Mouse (Mus musculus) thymus, adult 2 months (tissue): ENCODE data around the gene Olfr392. TPM values are rescaled to one million over a fixed set of nuclear protein-coding genes. Genes with fewer than 3 reads are reported as not detected.

Source experiments
- DNase-seq: peaks from one replicate; pipeline ENCODE4 v3.0.0; 2021
- H3K27ac ChIP-seq: fragments of 200-500 bp; 2 replicates; pipeline ENCODE4 v1.5.1; 2012; ENCODE audit warnings: low read length, control low read depth; ENCODE audit not compliant: control insufficient read depth, insufficient read depth
- H3K27me3 ChIP-seq: fragments of 200-500 bp; 2 replicates; pipeline ENCODE4 v1.6.1; 2012; ENCODE audit warnings: mild to moderate bottlenecking, low read length, moderate library complexity, mixed read lengths; ENCODE audit not compliant: control insufficient read depth, insufficient read depth
- H3K36me3 ChIP-seq: fragments of 200-500 bp; 2 replicates; pipeline ENCODE4 v1.6.1; 2012; ENCODE audit warnings: mild to moderate bottlenecking, low read length, moderate library complexity; ENCODE audit not compliant: control insufficient read depth, insufficient read depth
- H3K4me1 ChIP-seq: fragments of 200-500 bp; replicated peaks from 2 replicates; pipeline ENCODE4 v1.6.1; 2012; ENCODE audit warnings: low read length; ENCODE audit not compliant: control insufficient read depth, insufficient read depth
- H3K4me3 ChIP-seq: fragments of 200-500 bp; 2 replicates; pipeline ENCODE4 v1.5.1; 2012; ENCODE audit warnings: mild to moderate bottlenecking, low read length, control low read depth, moderate library complexity; ENCODE audit not compliant: control insufficient read depth, insufficient read depth
- CTCF ChIP-seq: fragments of 200-500 bp; IDR thresholded peaks from 2 replicates; pipeline ENCODE4 v1.5.1; 2012; ENCODE audit warnings: mild to moderate bottlenecking, control low read depth, low read length, moderate library complexity, borderline replicate concordance; ENCODE audit not compliant: control insufficient read depth, poor library complexity, insufficient read depth; ENCODE audit errors: extremely low read depth
- POLR2A ChIP-seq: fragments of 200-500 bp; IDR thresholded peaks from 2 replicates; pipeline ENCODE4 v1.6.1; 2012; ENCODE audit warnings: mild to moderate bottlenecking, low read length, control low read depth, moderate library complexity; ENCODE audit not compliant: control insufficient read depth, poor library complexity, insufficient read depth; ENCODE audit errors: extremely low read depth
- WGBS: fragments of 180-500 bp; shearing (Covaris S2); methylation state at CpG from one replicate; pipeline ENCODE4 v1.1.7; 2018; 5-methylcytosine and 5-hydroxymethylcytosine counted together
- polyA plus RNA-seq: library from polyadenylated mRNA; depleted of rRNA; stranded (reverse); fragments of >200 nt; gene quantifications from 2 replicates; pipeline ENCODE4 v1.2.3, GENCODE M21; 2012; rRNA removed

Olfr392 gene
- not detected in 2 replicates for polyA plus RNA-seq

- WGBS: 100% methylated on average over 1 of the region's 1 CpGs
- Histone ChIP-seq H3K4me3 (no peak within 1 kb of the TSS), H3K27ac (no peak within 1 kb of the TSS), H3K4me1 (no peaks in the 10 kb centered on the region), H3K27me3 (no peaks in the 10 kb centered on the region), H3K36me3 (no peaks in the 10 kb centered on the region)
- TF ChIP-seq POLR2A (no peak), CTCF (no peak)
- no peak for DNase-seq
Measured at GRCm38 (mm10) chr11:73816949-73817348, at the start of gene Olfr392. Gene Olfr392 (minus strand): TSS chr11:73817049.

- H3K27ac ChIP-seq: no peak within 1 kb of the TSS
- no peak for DNase-seq
- no peak within 1 kb of the TSS for H3K4me3 ChIP-seq
- no peaks in the 10 kb centered on the region for H3K4me1 ChIP-seq
- no peaks in the 10 kb centered on the region for H3K36me3 ChIP-seq
- no peak for TF ChIP-seq CTCF
- no peak for TF ChIP-seq POLR2A
- no peaks in the 10 kb centered on the region for H3K27me3 ChIP-seq
Measured at GRCm38 (mm10) chr11:73851354-73851753, 34.5 kb upstream of the Olfr392 start, which contains the start of gene Olfr393. Gene Olfr393 (minus strand): TSS chr11:73851454.

- TF ChIP-seq POLR2A (no peak), CTCF (no peak)
- Histone ChIP-seq H3K27me3 (no peaks in the 10 kb centered on the region), H3K4me3 (no peak within 1 kb of the TSS), H3K4me1 (no peaks in the 10 kb centered on the region), H3K36me3 (no peaks in the 10 kb centered on the region), H3K27ac (no peak within 1 kb of the TSS)
- WGBS: 25% methylated on average over 1 of the region's 1 CpGs
- DNase-seq: no peak
Measured at GRCm38 (mm10) chr11:73802952-73803351, 13.9 kb downstream of the Olfr392 start, which contains the start of gene Olfr391-ps. Gene Olfr391-ps (minus strand): TSS chr11:73803052.

GRCm38 (mm10) chr11:73782664-73783063 lies 34.2 kb downstream of the Olfr392 start, which contains the start of gene Olfr390:
Gene Olfr390 (plus strand): TSS chr11:73782964.
- Histone ChIP-seq H3K27me3 (no peaks in the 10 kb centered on the region), H3K4me3 (no peak within 1 kb of the TSS), H3K4me1 (no peaks in the 10 kb centered on the region), H3K27ac (no peak within 1 kb of the TSS), H3K36me3 (no peaks in the 10 kb centered on the region)
- TF ChIP-seq CTCF (no peak), POLR2A (no peak)
- DNase-seq: no peak
- 76% methylated on average over 1 of the region's 1 CpGs for WGBS

GRCm38 (mm10) chr11:73780613-73781012 lies 36.2 kb downstream of the Olfr392 start, which contains the start of gene Olfr389:
Gene Olfr389 (minus strand): TSS chr11:73780713.
- H3K4me3 ChIP-seq: no peak within 1 kb of the TSS
- no peaks in the 10 kb centered on the region for H3K4me1 ChIP-seq
- H3K27me3 ChIP-seq: no peaks in the 10 kb centered on the region
- TF ChIP-seq CTCF: no peak
- TF ChIP-seq POLR2A: no peak
- WGBS: 90% methylated on average over 1 of the region's 1 CpGs
- H3K27ac ChIP-seq: no peak within 1 kb of the TSS
- DNase-seq: no peak
- H3K36me3 ChIP-seq: no peaks in the 10 kb centered on the region

Other genes starting within 250 kb of the Olfr392 start
- gene Olfr385, start 224.0 kb downstream of the Olfr392 start, polyA plus RNA-seq: not detected in 2 replicates
- gene Olfr384, start 218.5 kb downstream of the Olfr392 start, polyA plus RNA-seq: not detected in 2 replicates
- gene Zfp735, start 128.3 kb downstream of the Olfr392 start, polyA plus RNA-seq: not detected in 2 replicates
- not detected in 2 replicates for gene Olfr389, start 36.3 kb downstream of the Olfr392 start, polyA plus RNA-seq
- gene Olfr390, start 34.1 kb downstream of the Olfr392 start, polyA plus RNA-seq: not detected in 2 replicates
- not detected in 2 replicates for gene Olfr391-ps, start 14.0 kb downstream of the Olfr392 start, polyA plus RNA-seq
- gene Olfr393, start 34.4 kb upstream of the Olfr392 start, polyA plus RNA-seq: not detected in 2 replicates
- not detected in 2 replicates for gene Olfr394, start 73.7 kb upstream of the Olfr392 start, polyA plus RNA-seq
- not detected in 2 replicates for gene Olfr395, start 92.2 kb upstream of the Olfr392 start, polyA plus RNA-seq
- not detected in 2 replicates for gene Olfr23, start 119.6 kb upstream of the Olfr392 start, polyA plus RNA-seq
- gene Olfr397, start 143.8 kb upstream of the Olfr392 start, polyA plus RNA-seq: not detected in 2 replicates
- 0.03 and 0.15 TPM in 2 replicates for gene Olfr398, start 173.4 kb upstream of the Olfr392 start, polyA plus RNA-seq
- not detected in 2 replicates for gene Olfr139, start 239.5 kb upstream of the Olfr392 start, polyA plus RNA-seq
- gene Olfr399, start 239.6 kb upstream of the Olfr392 start, polyA plus RNA-seq: not detected in 2 replicates